Mouse (Mus musculus) limb, embryonic 14.5 days (tissue): Measurements from ENCODE around the gene Sun2. TPM values are rescaled to one million over a fixed set of nuclear protein-coding genes. Genes with fewer than 3 reads are reported as not detected.

Source experiments
- ATAC-seq: fragments of 200-750 bp; cut with Nextera tagmentation; 2 replicates; pipeline ENCODE4 v1.8.0; 2017; ENCODE audit warnings: low read depth, moderate number of reproducible peaks, moderate TSS enrichment; ENCODE audit not compliant: low FRiP score
- DNase-seq: peaks from one replicate; pipeline ENCODE4 v3.0.0-alpha.2; 2015; ENCODE audit warnings: low spot score
- H3K27ac ChIP-seq: fragments of 300-500 bp; sonication (generic); replicated peaks from 2 replicates; pipeline ENCODE4 v1.5.1; 2014; ENCODE audit warnings: low read depth, mild to moderate bottlenecking, low read length, moderate library complexity, mixed read lengths
- H3K27me3 ChIP-seq: fragments of 300-500 bp; sonication (generic); 2 replicates; pipeline ENCODE4 v1.6.1; 2014; ENCODE audit warnings: low read length, mixed read lengths; ENCODE audit not compliant: control insufficient read depth, insufficient read depth
- H3K36me3 ChIP-seq: fragments of 300-500 bp; sonication (generic); 2 replicates; pipeline ENCODE4 v1.6.1; 2014; ENCODE audit warnings: mild to moderate bottlenecking, low read length, moderate library complexity, mixed read lengths; ENCODE audit not compliant: control insufficient read depth, insufficient read depth
- H3K4me1 ChIP-seq: fragments of 300-500 bp; sonication (generic); 2 replicates; pipeline ENCODE4 v1.6.1; 2014; ENCODE audit warnings: antibody characterized with exemption, low read length, mixed read lengths; ENCODE audit not compliant: control insufficient read depth, insufficient read depth
- H3K4me2 ChIP-seq: fragments of 300-500 bp; sonication (generic); replicated peaks from 2 replicates; pipeline ENCODE4 v1.6.1; 2014; ENCODE audit warnings: low read depth, mild to moderate bottlenecking, low read length, moderate library complexity; ENCODE audit not compliant: severe bottlenecking
- H3K4me3 ChIP-seq: fragments of 300-500 bp; sonication (generic); replicated peaks from 2 replicates; pipeline ENCODE4 v1.5.1; 2014; ENCODE audit warnings: low read length
- H3K9ac ChIP-seq: fragments of 300-500 bp; sonication (generic); 2 replicates; pipeline ENCODE4 v1.6.1; 2014; ENCODE audit warnings: mild to moderate bottlenecking, low read depth, low read length, moderate library complexity; ENCODE audit not compliant: severe bottlenecking
- H3K9me3 ChIP-seq: fragments of 300-500 bp; sonication (generic); 2 replicates; pipeline ENCODE4 v1.6.1; 2016; ENCODE audit warnings: low read length; ENCODE audit not compliant: control insufficient read depth
- POLR2A ChIP-seq: fragments of 200-500 bp; IDR thresholded peaks from 2 replicates; pipeline ENCODE4 v1.8.0; 2012; ENCODE audit warnings: inconsistent platforms, mild to moderate bottlenecking, moderate library complexity, borderline replicate concordance; ENCODE audit not compliant: insufficient read depth, insufficient read length; ENCODE audit errors: extremely low read depth
- WGBS: fragments of 180-500 bp; shearing (Covaris S2); extraction: QIAGEN DNeasy Blood & Tissue Kit; methylation state at CpG from one replicate; pipeline ENCODE4 v1.1.7; 2014; 5-methylcytosine and 5-hydroxymethylcytosine counted together
- polyA plus RNA-seq, 2 experiments: library from polyadenylated mRNA; depleted of rRNA in 1 of 2; stranded (reverse) in 1 of 2; unstranded in 1 of 2; fragments of >200 nt; fragmentation: Nextera tagmentation in 1 of 2; extraction: Ambion mirVana in 1 of 2; gene quantifications; 2 replicates each; pipeline versions ENCODE4 v1.2.1 to v1.2.3; 2012 to 2014

Gene Sun2
- polyA plus RNA-seq, 2 experiments: 6.9 to 37.9 TPM

- peaks cover 94% of the 10 kb centered on the region for H3K36me3 ChIP-seq
- TF ChIP-seq POLR2A: no peak
- no peaks in the 10 kb centered on the region for H3K4me1 ChIP-seq
- no peak overlapping the region for H3K4me2 ChIP-seq
- no peaks in the 10 kb centered on the region for H3K9me3 ChIP-seq
- H3K4me3 ChIP-seq: no peak overlapping the region
- no peak overlapping the region for H3K27ac ChIP-seq
- ATAC-seq: no peak
- no peaks in the 10 kb centered on the region for H3K27me3 ChIP-seq
- H3K9ac ChIP-seq: no peak overlapping the region
- 98% methylated on average over 6 of the region's 6 CpGs for WGBS
- no peak for DNase-seq
Measured at GRCm38 (mm10) chr15:79716710-79717109, 25.6 kb downstream of the Sun2 start.

GRCm38 (mm10) chr15:79715646-79716045, 26.7 kb downstream of the Sun2 start:
- 90% methylated on average over 7 of the region's 7 CpGs for WGBS
- Histone ChIP-seq H3K27ac (no peak overlapping the region), H3K27me3 (no peaks in the 10 kb centered on the region), H3K9ac (no peak overlapping the region), H3K9me3 (no peaks in the 10 kb centered on the region), H3K4me1 (no peaks in the 10 kb centered on the region), H3K4me2 (no peak overlapping the region), H3K4me3 (no peak overlapping the region), H3K36me3 (peaks cover 97% of the 10 kb centered on the region)
- DNase-seq (no peak), ATAC-seq (no peak)
- TF ChIP-seq POLR2A: no peak

- WGBS: 79% methylated on average over 4 of the region's 5 CpGs
- no peak for ATAC-seq
- no peak overlapping the region for H3K27ac ChIP-seq
Measured at GRCm38 (mm10) chr15:79708229-79708822, 34.0 kb downstream of the Sun2 start.

GRCm38 (mm10) chr15:79706603-79707214, 35.6 kb downstream of the Sun2 start:
- no peak overlapping the region for H3K27ac ChIP-seq
- ATAC-seq (no peak), DNase-seq (no peak)
- no peaks in the 10 kb centered on the region for H3K4me1 ChIP-seq
- H3K4me2 ChIP-seq: no peak overlapping the region
- no peak overlapping the region for H3K4me3 ChIP-seq
- WGBS: 90% methylated on average over 17 of the region's 17 CpGs
- no peak for TF ChIP-seq POLR2A
- H3K9ac ChIP-seq: no peak overlapping the region
- H3K27me3 ChIP-seq: no peaks in the 10 kb centered on the region
- peaks cover 55% of the 10 kb centered on the region for H3K36me3 ChIP-seq
- H3K9me3 ChIP-seq: no peaks in the 10 kb centered on the region

More at GRCm38 (mm10) chr15:79708229-79708822, 34.0 kb downstream of the Sun2 start:
- Histone ChIP-seq H3K4me1 (no peaks in the 10 kb centered on the region), H3K4me3 (no peak overlapping the region), H3K36me3 (peaks cover 69% of the 10 kb centered on the region), H3K9ac (no peak overlapping the region), H3K9me3 (no peaks in the 10 kb centered on the region), H3K4me2 (no peak overlapping the region), H3K27me3 (no peaks in the 10 kb centered on the region)
- TF ChIP-seq POLR2A: no peak
- DNase-seq: no peak

- peaks cover 6% of the 10 kb centered on the region for H3K4me1 ChIP-seq
- no peak overlapping the region for H3K9ac ChIP-seq
- no peaks in the 10 kb centered on the region for H3K27me3 ChIP-seq
- DNase-seq (no peak), ATAC-seq (no peak)
- H3K36me3 ChIP-seq: peaks cover 19% of the 10 kb centered on the region
- no peak overlapping the region for H3K4me2 ChIP-seq
- no peak for TF ChIP-seq POLR2A
- H3K27ac ChIP-seq: no peak overlapping the region
- WGBS: 74% methylated on average over 9 of the region's 9 CpGs
- no peak overlapping the region for H3K4me3 ChIP-seq
- no peaks in the 10 kb centered on the region for H3K9me3 ChIP-seq
Measured at GRCm38 (mm10) chr15:79697558-79698187, 44.7 kb downstream of the Sun2 start.
